Mouse (Mus musculus): ENCODE results near the gene Noxo1. TPM values are rescaled to one million over a fixed set of nuclear protein-coding genes. Genes with fewer than 3 reads are reported as not detected.

Gene Noxo1
- polyA plus RNA-seq, 1 experiment from 2014 or later, result 1.0 TPM

GRCm38 (mm10) chr17:24739926-24740325 lies 43.9 kb downstream of the Noxo1 start:
- Histone ChIP-seq H3K27me3 (ENCODE audit: low read depth, poor library complexity, severe bottlenecking) (no peaks in the 10 kb centered on the region), H3K36me3 (0 out of 2 replicates have a peak, but pooled peaks cover 6% of the 10 kb centered on the region), H3K4me3 (no peak overlapping the region), H3K9me3 (replicated peaks) (no peaks in the 10 kb centered on the region), H3K4me1 (peaks cover 22% of the 10 kb centered on the region), H3K27ac (replicated peaks) (no peak overlapping the region)
- 79% methylated on average over 8 of the region's 8 CpGs for WGBS
- no peak for DNase-seq (ENCODE audit: low spot score)

- Histone ChIP-seq H3K36me3 (0 out of 2 replicates have a peak, but pooled peaks cover 6% of the 10 kb centered on the region), H3K27me3 (ENCODE audit: low read depth, poor library complexity, severe bottlenecking) (0 out of 2 replicates have a peak, but pooled peaks cover 10% of the 10 kb centered on the region), H3K4me3 (no peak overlapping the region), H3K27ac (replicated peaks) (no peak overlapping the region), H3K9me3 (replicated peaks) (no peaks in the 10 kb centered on the region), H3K4me1 (peaks cover 7% of the 10 kb centered on the region)
- whole genome bisulfite sequencing, result 85% methylated on average over 8 of the region's 8 CpGs
- no peak for DNase-seq (ENCODE audit: low spot score)
These were observed 46.3 kb downstream of the Noxo1 start for GRCm38 (mm10) chr17:24742307-24742706.

GRCm38 (mm10) chr17:24743896-24744295 lies 47.9 kb downstream of the Noxo1 start:
- Histone ChIP-seq H3K27me3 (ENCODE audit: low read depth, poor library complexity, severe bottlenecking) (0 out of 2 replicates have a peak, but pooled peaks cover 10% of the 10 kb centered on the region), H3K36me3 (0 out of 2 replicates have a peak, but pooled peaks cover 6% of the 10 kb centered on the region), H3K4me3 (no peak overlapping the region), H3K9me3 (replicated peaks) (no peaks in the 10 kb centered on the region), H3K27ac (replicated peaks) (no peak overlapping the region), H3K4me1 (no peaks in the 10 kb centered on the region)
- WGBS, result 75% methylated on average over 5 of the region's 5 CpGs
- no peak for DNase-seq (ENCODE audit: low spot score)

- no peak overlapping the region for H3K4me3 ChIP-seq
- no peaks in the 10 kb centered on the region for H3K9me3 ChIP-seq (replicated peaks)
- H3K4me1 ChIP-seq, result no peaks in the 10 kb centered on the region
- H3K36me3 ChIP-seq, result 0 out of 2 replicates have a peak, but pooled peaks cover 6% of the 10 kb centered on the region
- WGBS, result 81% methylated on average over 3 of the region's 3 CpGs
- H3K27me3 ChIP-seq (ENCODE audit: low read depth, poor library complexity, severe bottlenecking), result 0 out of 2 replicates have a peak, but pooled peaks cover 13% of the 10 kb centered on the region
- DNase-seq (ENCODE audit: low spot score), result no peak
- no peak overlapping the region for H3K27ac ChIP-seq (replicated peaks)
These were observed 48.3 kb downstream of the Noxo1 start for GRCm38 (mm10) chr17:24744381-24744780.

GRCm38 (mm10) chr17:24745526-24746497 lies 49.8 kb downstream of the Noxo1 start:
- DNase-seq (ENCODE audit: low spot score), result peak; percentile 77
- no peak overlapping the region for H3K4me3 ChIP-seq
- no peaks in the 10 kb centered on the region for H3K9me3 ChIP-seq (replicated peaks)
- no peaks in the 10 kb centered on the region for H3K4me1 ChIP-seq
- no peaks in the 10 kb centered on the region for H3K36me3 ChIP-seq
- H3K27me3 ChIP-seq (ENCODE audit: low read depth, poor library complexity, severe bottlenecking), result peaks cover 27% of the 10 kb centered on the region
- WGBS, result 19% methylated on average over 7 of the region's 7 CpGs
- no peak overlapping the region for H3K27ac ChIP-seq (replicated peaks)

- 64% methylated on average over 4 of the region's 4 CpGs for WGBS
- no peaks in the 10 kb centered on the region for H3K4me1 ChIP-seq
- H3K4me3 ChIP-seq, result no peak overlapping the region
- H3K36me3 ChIP-seq, result no peaks in the 10 kb centered on the region
- H3K9me3 ChIP-seq (replicated peaks), result no peaks in the 10 kb centered on the region
- H3K27ac ChIP-seq (replicated peaks), result no peak overlapping the region
- peaks cover 39% of the 10 kb centered on the region for H3K27me3 ChIP-seq (ENCODE audit: low read depth, poor library complexity, severe bottlenecking)
- DNase-seq (ENCODE audit: low spot score), result no peak
These were observed 51.0 kb downstream of the Noxo1 start for GRCm38 (mm10) chr17:24746986-24747385.

Other genes with a start within 250 kb of the Noxo1 start
- 36.2 and 42.9 TPM in 2 replicates for gene E4f1, start 225.9 kb upstream of the Noxo1 start, polyA plus RNA-seq (2016; fragmentation: Nextera tagmentation; extraction: Ambion mirVana)
- 76.4 and 83.5 TPM in 2 replicates for gene Pgp, start 225.8 kb upstream of the Noxo1 start, polyA plus RNA-seq (2016; fragmentation: Nextera tagmentation; extraction: Ambion mirVana)
- 0.21 and 0.22 TPM in 2 replicates for gene Bricd5, start 222.3 kb upstream of the Noxo1 start, polyA plus RNA-seq (2016; fragmentation: Nextera tagmentation; extraction: Ambion mirVana)
- gene Mlst8, start 217.2 kb upstream of the Noxo1 start, polyA plus RNA-seq (2016; fragmentation: Nextera tagmentation; extraction: Ambion mirVana), result 40.2 and 40.9 TPM in 2 replicates
- gene Caskin1, start 207.6 kb upstream of the Noxo1 start, polyA plus RNA-seq (2016; fragmentation: Nextera tagmentation; extraction: Ambion mirVana), result 6.7 and 8.5 TPM in 2 replicates
- 106 and 110 TPM in 2 replicates for gene Traf7, start 168.3 kb upstream of the Noxo1 start, polyA plus RNA-seq (2016; fragmentation: Nextera tagmentation; extraction: Ambion mirVana)
- 2.1 and 2.9 TPM in 2 replicates for gene Rab26, start 162.0 kb upstream of the Noxo1 start, polyA plus RNA-seq (2016; fragmentation: Nextera tagmentation; extraction: Ambion mirVana)
- gene Pkd1, start 146.4 kb upstream of the Noxo1 start, polyA plus RNA-seq (2016; fragmentation: Nextera tagmentation; extraction: Ambion mirVana), result 14.7 and 18.5 TPM in 2 replicates
- 62.7 and 79.2 TPM in 2 replicates for gene Tsc2, start 63.6 kb upstream of the Noxo1 start, polyA plus RNA-seq (2016; fragmentation: Nextera tagmentation; extraction: Ambion mirVana)
- gene Nthl1, start 63.6 kb upstream of the Noxo1 start, polyA plus RNA-seq (2016; fragmentation: Nextera tagmentation; extraction: Ambion mirVana), result 25.2 and 25.3 TPM in 2 replicates
- 30.2 and 33.2 TPM in 2 replicates for gene Slc9a3r2, start 45.9 kb upstream of the Noxo1 start, polyA plus RNA-seq (2016; fragmentation: Nextera tagmentation; extraction: Ambion mirVana)
- not detected in 2 replicates for gene Npw, start 37.8 kb upstream of the Noxo1 start, polyA plus RNA-seq (2016; fragmentation: Nextera tagmentation; extraction: Ambion mirVana)
- 21.7 and 24.3 TPM in 2 replicates for gene Zfp598, start 26.5 kb upstream of the Noxo1 start, polyA plus RNA-seq (2016; fragmentation: Nextera tagmentation; extraction: Ambion mirVana)
- 10.3 and 16.1 TPM in 2 replicates for gene Syngr3, start 6.3 kb upstream of the Noxo1 start, polyA plus RNA-seq (2016; fragmentation: Nextera tagmentation; extraction: Ambion mirVana)
- 52.3 and 58.5 TPM in 2 replicates for gene Gfer, start 78 bp upstream of the Noxo1 start, polyA plus RNA-seq (2016; fragmentation: Nextera tagmentation; extraction: Ambion mirVana)
- 141 and 144 TPM in 2 replicates for gene Tbl3, start 11.4 kb downstream of the Noxo1 start, polyA plus RNA-seq (2016; fragmentation: Nextera tagmentation; extraction: Ambion mirVana)
- 0.26 and 0.51 TPM in 2 replicates for gene Rnf151, start 21.8 kb downstream of the Noxo1 start, polyA plus RNA-seq (2016; fragmentation: Nextera tagmentation; extraction: Ambion mirVana)
- gene Rps2, start 21.9 kb downstream of the Noxo1 start, polyA plus RNA-seq (2016; fragmentation: Nextera tagmentation; extraction: Ambion mirVana), result 1,457 and 1,841 TPM in 2 replicates
- 206 and 214 TPM in 2 replicates for gene Ndufb10, start 28.2 kb downstream of the Noxo1 start, polyA plus RNA-seq (2016; fragmentation: Nextera tagmentation; extraction: Ambion mirVana)
- gene Rpl3l, start 31.6 kb downstream of the Noxo1 start, polyA plus RNA-seq (2016; fragmentation: Nextera tagmentation; extraction: Ambion mirVana), result not detected in 2 replicates
- gene Msrb1, start 40.4 kb downstream of the Noxo1 start, polyA plus RNA-seq (2016; fragmentation: Nextera tagmentation; extraction: Ambion mirVana), result 19.2 and 20.5 TPM in 2 replicates
- gene Hs3st6, start 56.8 kb downstream of the Noxo1 start, polyA plus RNA-seq (2016; fragmentation: Nextera tagmentation; extraction: Ambion mirVana), result 0.43 and 0.51 TPM in 2 replicates
- gene Meiob, start 108.1 kb downstream of the Noxo1 start, polyA plus RNA-seq (2016; fragmentation: Nextera tagmentation; extraction: Ambion mirVana), result 0.06 TPM in 1 of 2 replicates, not detected in the other
- gene Hagh, start 143.9 kb downstream of the Noxo1 start, polyA plus RNA-seq (2016; fragmentation: Nextera tagmentation; extraction: Ambion mirVana), result 28.5 and 29.3 TPM in 2 replicates
- 18.4 and 19.6 TPM in 2 replicates for gene Fahd1, start 154.1 kb downstream of the Noxo1 start, polyA plus RNA-seq (2016; fragmentation: Nextera tagmentation; extraction: Ambion mirVana)
- 0.31 TPM in 1 of 2 replicates, not detected in the other for gene Igfals, start 169.8 kb downstream of the Noxo1 start, polyA plus RNA-seq (2016; fragmentation: Nextera tagmentation; extraction: Ambion mirVana)
- 85.5 and 87.0 TPM in 2 replicates for gene Nubp2, start 190.1 kb downstream of the Noxo1 start, polyA plus RNA-seq (2016; fragmentation: Nextera tagmentation; extraction: Ambion mirVana)
- gene Spsb3, start 190.4 kb downstream of the Noxo1 start, polyA plus RNA-seq (2016; fragmentation: Nextera tagmentation; extraction: Ambion mirVana), result 46.6 and 50.4 TPM in 2 replicates
- gene Eme2, start 198.9 kb downstream of the Noxo1 start, polyA plus RNA-seq (2016; fragmentation: Nextera tagmentation; extraction: Ambion mirVana), result 28.9 and 33.9 TPM in 2 replicates
- gene Mrps34, start 198.9 kb downstream of the Noxo1 start, polyA plus RNA-seq (2016; fragmentation: Nextera tagmentation; extraction: Ambion mirVana), result 94.7 and 98.1 TPM in 2 replicates
- 46.2 and 47.0 TPM in 2 replicates for gene Nme3, start 200.3 kb downstream of the Noxo1 start, polyA plus RNA-seq (2016; fragmentation: Nextera tagmentation; extraction: Ambion mirVana)
- gene Mapk8ip3, start 240.7 kb downstream of the Noxo1 start, polyA plus RNA-seq (2016; fragmentation: Nextera tagmentation; extraction: Ambion mirVana), result 40.1 and 53.9 TPM in 2 replicates

Measured in midbrain, embryonic 10.5 days (tissue).